In genomic region chr12:7764795-7765697, GRCm38 (mm10) we compare ENCODE assay signal across 16 mouse cellular contexts.
"Had no signal": no experiment of that assay in that cellular context is flagged by ENCODE, and none has a peak within 500 bp of the region (broad histone marks: within the 10 kb centered on the region; RNA-seq: fewer than 3 reads in every experiment).

No protein-coding gene starts in this region.

- DNase-seq: kidney, adult 8-10 months; kidney, postnatal 10 days; kidney, postnatal 36 days; layer of hippocampus, postnatal 36 days; liver, postnatal 0 days; lung, embryonic 14.5 days; thymus, adult 18-20 months; thymus, postnatal 36 days had no signal

- H3K27ac ChIP-seq: kidney, embryonic 15.5 days; left cerebral cortex, adult 2 months; limb, embryonic 15.5 days; liver, embryonic 14.5 days; macrophage had no signal

- H3K27me3 ChIP-seq: kidney, embryonic 15.5 days; limb, embryonic 15.5 days had no signal

- H3K9ac ChIP-seq: kidney, embryonic 15.5 days; limb, embryonic 15.5 days; liver, embryonic 14.5 days; liver, postnatal 0 days; lung, embryonic 14.5 days had no signal

- ATAC-seq: intestine, postnatal 0 days; liver, postnatal 0 days; lung, postnatal 0 days had no signal

- H3K4me1 ChIP-seq: kidney, embryonic 15.5 days; limb, embryonic 15.5 days had no signal

- H3K4me2 ChIP-seq: kidney, embryonic 15.5 days; limb, embryonic 15.5 days; liver, embryonic 11.5 days; lung, embryonic 14.5 days had no signal

- H3K9me3 ChIP-seq: kidney, embryonic 15.5 days; limb, embryonic 15.5 days had no signal

- H3K4me3 ChIP-seq: kidney, embryonic 15.5 days; left cerebral cortex, adult 2 months; limb, embryonic 15.5 days had no signal

- H3K36me3 ChIP-seq: kidney, embryonic 15.5 days; limb, embryonic 15.5 days had no signal
